Mouse (Mus musculus) ES-CJ7 (cell line): Measurements from ENCODE around the gene Cdk12.

Experiments used
- DNase-seq: peaks from one replicate; pipeline ENCODE4 v3.0.0; 2011; ENCODE audit warnings: low read depth, low spot score

Cdk12 gene

GRCm38 (mm10) chr11:98313790-98314323 is 111.0 kb downstream of the Cdk12 start:
- DNase-seq = peak; percentile 76

GRCm38 (mm10) chr11:98317479-98317878 is 114.6 kb downstream of the Cdk12 start:
- DNase-seq = no peak

GRCm38 (mm10) chr11:98318421-98319116 is 115.7 kb downstream of the Cdk12 start:
- no peak for DNase-seq

GRCm38 (mm10) chr11:98319120-98319519 is 116.3 kb downstream of the Cdk12 start:
- no peak for DNase-seq

- no peak for DNase-seq
Measured at GRCm38 (mm10) chr11:98319544-98319943, 116.7 kb downstream of the Cdk12 start.

GRCm38 (mm10) chr11:98319944-98320343 is 117.1 kb downstream of the Cdk12 start:
- DNase-seq = no peak

GRCm38 (mm10) chr11:98320381-98320780 is 117.5 kb downstream of the Cdk12 start:
- DNase-seq = no peak

GRCm38 (mm10) chr11:98320806-98321676 is 118.2 kb downstream of the Cdk12 start:
- no peak for DNase-seq

GRCm38 (mm10) chr11:98321677-98322003 is 118.8 kb downstream of the Cdk12 start:
- no peak for DNase-seq

- DNase-seq = no peak
Measured at GRCm38 (mm10) chr11:98322159-98322558, 119.3 kb downstream of the Cdk12 start.

GRCm38 (mm10) chr11:98323136-98323866 is 120.4 kb downstream of the Cdk12 start:
- no peak for DNase-seq

- peak; percentile 71 for DNase-seq
Measured at GRCm38 (mm10) chr11:98323933-98324332, 121.1 kb downstream of the Cdk12 start.

- no peak for DNase-seq
Measured at GRCm38 (mm10) chr11:98325191-98325820, 122.4 kb downstream of the Cdk12 start.

GRCm38 (mm10) chr11:98325821-98326218 is 123.0 kb downstream of the Cdk12 start:
- DNase-seq = no peak

GRCm38 (mm10) chr11:98326741-98327135 is 123.9 kb downstream of the Cdk12 start:
- no peak for DNase-seq

- peak; percentile 65 for DNase-seq
Measured at GRCm38 (mm10) chr11:98327136-98328030, 124.5 kb downstream of the Cdk12 start.

- DNase-seq = no peak
Measured at GRCm38 (mm10) chr11:98328031-98328370, 125.1 kb downstream of the Cdk12 start.
